Mouse (Mus musculus) spleen, adult 2 months (tissue): ENCODE measurements around the gene Mical2.

Experiments used
- CTCF ChIP-seq: fragments of 200-500 bp; IDR thresholded peaks from 2 replicates; pipeline ENCODE4 v1.5.1; 2011; ENCODE audit warnings: mild to moderate bottlenecking, inconsistent platforms; ENCODE audit not compliant: insufficient read depth, insufficient read length, insufficient replicate concordance; ENCODE audit errors: extremely low read depth
- POLR2A ChIP-seq: fragments of 200-500 bp; IDR thresholded peaks from 2 replicates; pipeline ENCODE4 v1.6.1; 2011; ENCODE audit warnings: low read depth, low read length, inconsistent platforms

DNA sequence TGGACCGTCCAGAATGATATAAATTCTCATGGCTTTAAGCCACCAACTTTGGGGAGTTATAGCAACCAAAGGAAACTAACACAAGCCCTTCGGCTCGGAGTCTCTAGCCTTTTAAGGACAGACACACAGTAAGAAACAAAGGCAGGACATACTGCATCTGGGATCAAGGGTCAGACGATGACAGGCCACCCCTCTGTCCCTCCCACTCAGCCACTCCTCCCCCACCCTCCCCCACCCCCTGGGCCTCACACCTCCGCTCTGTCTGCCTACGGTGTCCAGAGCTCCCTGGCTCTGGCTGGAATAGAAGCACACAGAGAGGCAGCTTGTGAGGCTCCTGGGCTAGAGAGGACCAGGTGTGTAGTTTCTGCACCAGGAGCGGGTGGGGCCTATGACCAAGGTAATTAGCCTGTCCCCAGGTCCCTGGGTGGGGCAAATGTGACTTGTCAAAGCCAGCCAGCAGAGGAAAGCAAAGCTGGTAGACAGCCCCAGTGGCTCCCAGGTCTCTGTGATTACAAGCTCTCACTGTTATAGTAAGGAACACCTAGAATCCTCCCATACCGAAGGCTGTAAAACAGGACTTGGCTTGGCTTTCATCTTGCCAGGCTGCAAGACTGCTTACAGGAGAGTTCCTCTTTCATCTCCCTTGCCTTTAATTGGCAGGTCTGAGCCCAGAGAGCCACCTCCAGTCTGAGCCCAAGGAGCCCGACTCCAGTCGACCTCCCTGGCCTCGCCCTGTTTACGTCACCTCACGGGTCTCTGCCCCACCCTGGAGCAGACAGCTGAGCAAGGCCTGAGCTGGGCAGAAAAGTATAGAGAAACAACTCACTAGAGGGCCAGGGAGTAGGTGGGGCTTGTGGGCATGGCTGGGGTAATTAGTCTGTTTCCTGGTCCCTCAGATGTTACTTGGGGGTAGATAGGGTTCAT is 37.9 kb upstream of the Mical2 start:
- TF ChIP-seq CTCF (no peak), POLR2A (no peak)
